Mouse (Mus musculus): Measurements from ENCODE around the gene Fras1. TPM values are rescaled to one million over a fixed set of nuclear protein-coding genes. Genes with fewer than 3 reads are reported as not detected.

Fras1 gene
- polyA plus RNA-seq, 1 experiment from 2014 or later, result 3.6 TPM

GRCm38 (mm10) chr5:96797465-96797864 lies 423.7 kb downstream of the Fras1 start:
- no peak overlapping the region for H3K4me3 ChIP-seq (ENCODE audit: low read depth, low read length)
- no peak overlapping the region for H3K4me2 ChIP-seq (ENCODE audit: low read length)
- 94% methylated on average over 6 of the region's 6 CpGs for WGBS
- H3K9ac ChIP-seq (ENCODE audit: low read length), result no peak overlapping the region
- peaks cover 5% of the 10 kb centered on the region; the same call in 1 of the 2 replicates for H3K4me1 ChIP-seq (ENCODE audit: control insufficient read depth, insufficient read depth, low read length)
- H3K27me3 ChIP-seq (replicated peaks; ENCODE audit: control insufficient read depth, insufficient read depth, low read length), result no peaks in the 10 kb centered on the region; the same call in 1 of the 2 replicates
- H3K27ac ChIP-seq (ENCODE audit: low read depth, low read length), result no peak overlapping the region
- no peaks in the 10 kb centered on the region for H3K9me3 ChIP-seq (replicated peaks; ENCODE audit: control insufficient read depth, low read length)
- DNase-seq (ENCODE audit: low spot score) (no peak), ATAC-seq (no peak)
- no peaks in the 10 kb centered on the region for H3K36me3 ChIP-seq (ENCODE audit: control insufficient read depth, insufficient read depth, low read length)

GRCm38 (mm10) chr5:96799165-96799564 lies 425.4 kb downstream of the Fras1 start:
- Histone ChIP-seq H3K36me3 (ENCODE audit: control insufficient read depth, insufficient read depth, low read length) (no peaks in the 10 kb centered on the region), H3K27me3 (replicated peaks; ENCODE audit: control insufficient read depth, insufficient read depth, low read length) (no peaks in the 10 kb centered on the region; the same call in 1 of the 2 replicates), H3K9ac (ENCODE audit: low read length) (no peak overlapping the region), H3K4me1 (ENCODE audit: control insufficient read depth, insufficient read depth, low read length) (no peaks in the 10 kb centered on the region), H3K4me3 (ENCODE audit: low read depth, low read length) (no peak overlapping the region), H3K9me3 (replicated peaks; ENCODE audit: control insufficient read depth, low read length) (no peaks in the 10 kb centered on the region), H3K4me2 (ENCODE audit: low read length) (no peak overlapping the region), H3K27ac (ENCODE audit: low read depth, low read length) (no peak overlapping the region)
- DNase-seq (ENCODE audit: low spot score) (no peak), ATAC-seq (no peak)
- 94% methylated on average over 9 of the region's 9 CpGs for WGBS

DNA sequence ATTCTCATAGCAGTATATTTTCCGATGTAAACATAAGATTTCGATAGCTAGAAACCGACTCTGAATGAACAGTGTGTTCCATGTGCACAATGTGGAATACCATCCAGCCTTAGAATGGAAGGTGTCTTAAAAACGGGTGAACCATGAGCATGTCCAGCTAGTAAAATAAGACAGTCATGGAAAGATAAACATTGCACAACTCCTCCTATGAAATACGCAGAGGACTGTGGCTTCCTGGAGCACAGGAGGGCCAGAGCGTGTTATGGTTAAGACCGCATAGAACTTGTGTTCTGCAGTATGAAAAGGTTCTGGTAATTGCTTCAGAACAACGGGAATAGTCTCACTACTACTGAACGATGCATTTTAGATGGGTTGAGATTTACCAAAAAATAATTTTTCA lies 426.2 kb downstream of the Fras1 start:
- Histone ChIP-seq H3K9ac (ENCODE audit: low read length) (no peak overlapping the region), H3K4me2 (ENCODE audit: low read length) (no peak overlapping the region), H3K9me3 (replicated peaks; ENCODE audit: control insufficient read depth, low read length) (no peaks in the 10 kb centered on the region), H3K4me3 (ENCODE audit: low read depth, low read length) (no peak overlapping the region), H3K4me1 (ENCODE audit: control insufficient read depth, insufficient read depth, low read length) (no peaks in the 10 kb centered on the region), H3K27ac (ENCODE audit: low read depth, low read length) (no peak overlapping the region), H3K36me3 (ENCODE audit: control insufficient read depth, insufficient read depth, low read length) (no peaks in the 10 kb centered on the region), H3K27me3 (replicated peaks; ENCODE audit: control insufficient read depth, insufficient read depth, low read length) (no peaks in the 10 kb centered on the region)
- DNase-seq (ENCODE audit: low spot score) (no peak), ATAC-seq (no peak)
- WGBS, result 91% methylated on average over 9 of the region's 9 CpGs

DNA sequence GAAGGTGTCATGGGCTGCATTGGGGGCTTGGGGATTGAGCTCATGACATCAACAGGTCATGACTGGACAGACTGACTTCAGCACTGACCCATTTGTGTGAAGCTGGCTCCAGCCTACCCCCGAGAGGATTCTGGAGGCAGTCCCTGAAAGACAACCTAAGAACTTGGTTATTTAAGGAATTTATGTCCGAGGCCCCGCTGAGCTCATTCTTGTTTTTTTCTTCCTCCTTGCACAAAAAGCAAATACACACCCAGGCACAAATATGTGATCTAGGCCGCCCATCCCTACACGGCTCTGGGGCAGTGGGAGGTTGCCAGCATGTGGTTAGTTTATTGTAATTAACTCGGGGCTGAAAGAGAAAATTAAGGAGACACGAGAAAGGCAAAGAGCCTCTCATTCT lies 428.4 kb downstream of the Fras1 start:
- no peak for DNase-seq (ENCODE audit: low spot score)
- no peak overlapping the region for H3K4me3 ChIP-seq (ENCODE audit: low read depth, low read length)
- no peak overlapping the region for H3K9ac ChIP-seq (ENCODE audit: low read length)
- no peak for ATAC-seq
- H3K9me3 ChIP-seq (replicated peaks; ENCODE audit: control insufficient read depth, low read length), result no peaks in the 10 kb centered on the region
- H3K4me1 ChIP-seq (ENCODE audit: control insufficient read depth, insufficient read depth, low read length), result no peaks in the 10 kb centered on the region
- H3K36me3 ChIP-seq (ENCODE audit: control insufficient read depth, insufficient read depth, low read length), result no peaks in the 10 kb centered on the region
- H3K27me3 ChIP-seq (replicated peaks; ENCODE audit: control insufficient read depth, insufficient read depth, low read length), result no peaks in the 10 kb centered on the region
- no peak overlapping the region for H3K27ac ChIP-seq (ENCODE audit: low read depth, low read length)
- 17% methylated on average over 7 of the region's 7 CpGs for WGBS
- H3K4me2 ChIP-seq (ENCODE audit: low read length), result no peak overlapping the region

DNA sequence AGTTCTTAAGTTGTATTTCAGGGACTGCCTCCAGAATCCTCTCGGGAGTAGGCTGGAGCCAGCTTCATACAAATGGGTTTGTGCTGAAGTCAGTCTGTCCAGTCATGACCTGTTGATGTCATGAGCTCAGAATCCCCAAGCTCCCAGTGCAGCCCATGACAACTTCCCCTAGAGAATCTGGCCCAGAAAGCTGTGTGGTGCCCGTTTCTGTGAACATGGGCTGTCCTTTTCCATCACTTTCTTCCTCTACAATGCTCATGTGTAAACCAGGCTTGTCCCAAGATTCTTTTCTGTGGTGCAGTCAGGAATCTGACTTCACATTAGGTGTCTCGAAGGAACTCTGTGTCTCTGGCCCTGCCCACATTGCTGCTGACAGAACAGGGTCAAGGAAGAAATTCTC lies 429.3 kb downstream of the Fras1 start:
- WGBS, result 59% methylated on average over 3 of the region's 3 CpGs
- no peak for DNase-seq (ENCODE audit: low spot score)
- no peak overlapping the region for H3K4me2 ChIP-seq (ENCODE audit: low read length)
- ATAC-seq, result no peak
- no peaks in the 10 kb centered on the region for H3K27me3 ChIP-seq (replicated peaks; ENCODE audit: control insufficient read depth, insufficient read depth, low read length)
- H3K27ac ChIP-seq (ENCODE audit: low read depth, low read length), result no peak overlapping the region
- H3K36me3 ChIP-seq (ENCODE audit: control insufficient read depth, insufficient read depth, low read length), result no peaks in the 10 kb centered on the region
- no peaks in the 10 kb centered on the region for H3K9me3 ChIP-seq (replicated peaks; ENCODE audit: control insufficient read depth, low read length)
- no peak overlapping the region for H3K4me3 ChIP-seq (ENCODE audit: low read depth, low read length)
- H3K9ac ChIP-seq (ENCODE audit: low read length), result no peak overlapping the region
- no peaks in the 10 kb centered on the region for H3K4me1 ChIP-seq (ENCODE audit: control insufficient read depth, insufficient read depth, low read length)

GRCm38 (mm10) chr5:96804304-96804703 lies 430.5 kb downstream of the Fras1 start:
- WGBS, result 85% methylated on average over 4 of the region's 4 CpGs
- ATAC-seq (no peak), DNase-seq (ENCODE audit: low spot score) (no peak)
- no peak overlapping the region for H3K9ac ChIP-seq (ENCODE audit: low read length)
- no peak overlapping the region for H3K4me2 ChIP-seq (ENCODE audit: low read length)
- no peaks in the 10 kb centered on the region for H3K4me1 ChIP-seq (ENCODE audit: control insufficient read depth, insufficient read depth, low read length)
- no peaks in the 10 kb centered on the region for H3K27me3 ChIP-seq (replicated peaks; ENCODE audit: control insufficient read depth, insufficient read depth, low read length)
- H3K27ac ChIP-seq (ENCODE audit: low read depth, low read length), result no peak overlapping the region
- H3K36me3 ChIP-seq (ENCODE audit: control insufficient read depth, insufficient read depth, low read length), result no peaks in the 10 kb centered on the region
- H3K9me3 ChIP-seq (replicated peaks; ENCODE audit: control insufficient read depth, low read length), result no peaks in the 10 kb centered on the region
- no peak overlapping the region for H3K4me3 ChIP-seq (ENCODE audit: low read depth, low read length)

- H3K4me1 ChIP-seq (ENCODE audit: control insufficient read depth, insufficient read depth, low read length), result no peaks in the 10 kb centered on the region
- ATAC-seq (no peak), DNase-seq (ENCODE audit: low spot score) (no peak)
- H3K4me3 ChIP-seq (ENCODE audit: low read depth, low read length), result no peak overlapping the region
- no peaks in the 10 kb centered on the region for H3K9me3 ChIP-seq (replicated peaks; ENCODE audit: control insufficient read depth, low read length)
- no peak overlapping the region for H3K9ac ChIP-seq (ENCODE audit: low read length)
- no peak overlapping the region for H3K4me2 ChIP-seq (ENCODE audit: low read length)
- H3K36me3 ChIP-seq (ENCODE audit: control insufficient read depth, insufficient read depth, low read length), result no peaks in the 10 kb centered on the region
- 88% methylated on average over 3 of the region's 3 CpGs for WGBS
- H3K27me3 ChIP-seq (replicated peaks; ENCODE audit: control insufficient read depth, insufficient read depth, low read length), result no peaks in the 10 kb centered on the region
- H3K27ac ChIP-seq (ENCODE audit: low read depth, low read length), result no peak overlapping the region
Observed at GRCm38 (mm10) chr5:96804813-96805212, 431.1 kb downstream of the Fras1 start.

DNA sequence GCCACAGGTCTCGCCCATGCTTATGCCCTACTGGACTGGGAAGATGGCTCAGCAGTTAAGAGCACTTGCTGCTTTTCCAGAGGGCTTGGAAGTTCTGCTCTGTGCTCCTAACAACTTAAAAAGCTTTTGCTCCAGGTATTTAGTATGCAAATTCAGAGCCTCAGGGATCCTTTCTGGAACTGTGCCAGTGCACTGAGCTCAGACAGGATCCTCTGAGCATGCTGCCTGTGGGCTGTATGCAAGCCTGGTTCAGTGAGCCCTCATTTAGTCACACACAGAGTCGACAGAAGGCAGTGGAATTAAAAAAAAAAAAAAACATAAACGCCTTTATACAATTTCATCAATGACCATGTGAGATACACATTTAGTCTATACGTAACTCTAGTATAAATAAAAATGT lies 436.9 kb downstream of the Fras1 start:
- Histone ChIP-seq H3K4me2 (ENCODE audit: low read length) (no peak overlapping the region), H3K27ac (ENCODE audit: low read depth, low read length) (no peak overlapping the region), H3K4me3 (ENCODE audit: low read depth, low read length) (no peak overlapping the region), H3K27me3 (replicated peaks; ENCODE audit: control insufficient read depth, insufficient read depth, low read length) (no peaks in the 10 kb centered on the region), H3K9ac (ENCODE audit: low read length) (no peak overlapping the region), H3K36me3 (ENCODE audit: control insufficient read depth, insufficient read depth, low read length) (no peaks in the 10 kb centered on the region), H3K4me1 (ENCODE audit: control insufficient read depth, insufficient read depth, low read length) (no peaks in the 10 kb centered on the region), H3K9me3 (replicated peaks; ENCODE audit: control insufficient read depth, low read length) (no peaks in the 10 kb centered on the region)
- WGBS, result 65% methylated on average over 4 of the region's 4 CpGs
- ATAC-seq (peak; percentile 46; the same call in 1 of the 2 replicates), DNase-seq (ENCODE audit: low spot score) (peak; percentile 52)

GRCm38 (mm10) chr5:96824769-96825327 lies 451.1 kb downstream of the Fras1 start:
- H3K27ac ChIP-seq (ENCODE audit: low read depth, low read length), result no peak overlapping the region
- no peaks in the 10 kb centered on the region for H3K4me1 ChIP-seq (ENCODE audit: control insufficient read depth, insufficient read depth, low read length)
- no peak for ATAC-seq
- no peaks in the 10 kb centered on the region for H3K27me3 ChIP-seq (replicated peaks; ENCODE audit: control insufficient read depth, insufficient read depth, low read length)
- no peaks in the 10 kb centered on the region for H3K9me3 ChIP-seq (replicated peaks; ENCODE audit: control insufficient read depth, low read length)
- no peak overlapping the region for H3K9ac ChIP-seq (ENCODE audit: low read length)
- no peak overlapping the region for H3K4me2 ChIP-seq (ENCODE audit: low read length)
- no peak for DNase-seq (ENCODE audit: low spot score)
- WGBS, result 89% methylated on average over 13 of the region's 13 CpGs
- no peak overlapping the region for H3K4me3 ChIP-seq (ENCODE audit: low read depth, low read length)
- H3K36me3 ChIP-seq (ENCODE audit: control insufficient read depth, insufficient read depth, low read length), result no peaks in the 10 kb centered on the region
